Mouse (Mus musculus) c-Kit-negative CD71-positive TER-119-positive erythroid progenitor cells, embryonic 14.5 days (primary cell): ENCODE measurements around the gene Pdgfc.
"Not testable (repeated sequence)": the region's sequence is repeated elsewhere in the genome, so short reads cannot be mapped to it uniquely, and the experiment has no call there.

Source experiments
- DNase-seq: peaks from one replicate; pipeline ENCODE4 v3.0.0-alpha.2; 2013; ENCODE audit warnings: low read depth, low spot score

Pdgfc gene

DNA sequence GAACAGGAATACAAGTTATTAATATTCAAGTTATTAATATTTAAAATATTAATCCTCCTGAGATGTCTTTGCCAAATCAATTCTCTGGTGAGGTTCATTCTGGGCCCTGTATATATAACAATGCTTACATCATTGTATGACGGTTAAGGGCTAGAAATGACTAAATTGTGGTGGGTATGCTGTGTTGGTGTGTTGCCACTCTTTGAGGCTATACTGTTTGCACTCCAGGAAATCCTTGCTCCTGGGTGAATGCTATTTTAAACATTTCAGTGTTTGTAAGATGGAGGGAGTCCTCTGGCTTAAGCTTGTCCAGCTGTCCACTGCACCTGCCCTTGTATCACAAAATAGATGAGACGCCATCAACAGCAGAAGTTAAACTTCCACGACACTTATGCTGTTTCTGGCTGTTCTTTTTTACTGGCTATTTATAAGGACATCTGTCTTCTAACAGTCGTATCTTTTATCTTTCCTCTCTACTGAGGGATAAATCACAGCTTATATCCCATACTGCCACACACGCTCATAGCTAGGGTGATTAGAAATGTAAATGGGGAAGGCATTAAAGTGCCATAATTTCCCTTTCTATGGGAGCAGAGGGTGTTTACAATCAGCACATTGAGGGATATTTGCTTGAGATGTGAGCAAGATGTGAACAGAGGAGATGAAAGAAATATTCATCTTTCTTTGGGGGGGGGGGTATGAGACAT lies 9.3 kb downstream of the Pdgfc start:
- no peak for DNase-seq

- no peak for DNase-seq
These were observed 10.7 kb downstream of the Pdgfc start for GRCm38 (mm10) chr3:81046652-81047607.

DNA sequence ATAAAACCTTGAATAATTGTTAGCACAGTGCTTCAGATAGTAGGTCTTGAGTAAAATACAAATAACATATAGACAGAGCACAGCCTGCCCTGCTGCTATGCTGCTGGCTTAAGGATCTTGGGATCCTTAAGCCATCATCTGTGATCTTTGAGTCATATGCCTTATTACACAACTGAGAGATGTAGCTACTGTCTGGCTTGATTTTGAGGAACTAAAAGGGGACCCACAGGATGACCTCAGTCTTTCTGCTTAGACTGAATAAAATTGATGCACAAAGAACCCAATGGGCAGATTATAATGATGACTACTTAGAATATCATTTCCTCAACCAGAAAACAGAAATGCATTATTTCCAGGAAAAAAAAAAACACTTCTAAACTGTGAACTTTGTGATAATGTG lies 15.3 kb downstream of the Pdgfc start:
- DNase-seq, result no peak

GRCm38 (mm10) chr3:81052422-81052821 lies 16.2 kb downstream of the Pdgfc start:
- DNase-seq, result no peak

DNA sequence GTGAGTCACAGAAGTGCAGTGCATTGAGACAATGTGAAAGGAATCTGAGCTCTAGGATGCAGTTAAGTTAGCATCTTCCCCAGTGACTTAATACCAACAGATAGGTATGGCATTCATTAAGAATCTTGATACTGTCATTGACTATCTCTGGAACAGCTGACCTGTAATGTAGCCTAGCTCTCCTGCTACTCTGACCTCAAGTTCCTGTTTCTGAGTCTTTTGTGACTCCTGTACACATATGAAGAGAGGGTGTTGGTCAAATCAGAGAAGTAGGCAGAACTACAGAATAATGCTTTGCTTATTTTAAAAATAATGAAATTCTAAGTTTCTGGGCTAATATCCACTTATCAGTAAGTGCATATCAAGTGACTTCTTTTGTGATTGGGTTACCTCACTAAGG lies 17.9 kb downstream of the Pdgfc start:
- DNase-seq, result no peak

GRCm38 (mm10) chr3:81057719-81058118 lies 21.5 kb downstream of the Pdgfc start:
- DNase-seq, result no peak

GRCm38 (mm10) chr3:81058527-81059031 lies 22.4 kb downstream of the Pdgfc start:
- DNase-seq, result no peak

DNA sequence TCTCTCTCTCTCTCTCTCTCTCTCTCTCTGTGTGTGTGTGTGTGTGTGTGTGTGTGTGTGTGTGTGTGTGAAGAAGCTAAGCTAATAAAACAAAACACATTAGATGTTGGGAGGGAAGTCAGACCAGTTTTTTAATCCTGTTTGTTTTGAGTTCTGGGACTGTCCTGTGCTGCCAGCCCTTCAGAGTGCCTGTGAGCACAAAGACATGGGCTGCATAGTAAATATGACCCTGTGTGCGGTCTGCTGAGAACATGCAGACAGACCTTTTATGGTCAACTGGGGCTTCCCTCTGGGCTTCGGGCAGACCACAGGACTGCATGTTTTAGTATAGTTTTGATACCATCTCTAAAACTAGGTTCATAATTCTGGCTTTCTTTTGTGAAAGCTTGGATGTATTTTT lies 32.3 kb downstream of the Pdgfc start:
- DNase-seq, result no peak

DNA sequence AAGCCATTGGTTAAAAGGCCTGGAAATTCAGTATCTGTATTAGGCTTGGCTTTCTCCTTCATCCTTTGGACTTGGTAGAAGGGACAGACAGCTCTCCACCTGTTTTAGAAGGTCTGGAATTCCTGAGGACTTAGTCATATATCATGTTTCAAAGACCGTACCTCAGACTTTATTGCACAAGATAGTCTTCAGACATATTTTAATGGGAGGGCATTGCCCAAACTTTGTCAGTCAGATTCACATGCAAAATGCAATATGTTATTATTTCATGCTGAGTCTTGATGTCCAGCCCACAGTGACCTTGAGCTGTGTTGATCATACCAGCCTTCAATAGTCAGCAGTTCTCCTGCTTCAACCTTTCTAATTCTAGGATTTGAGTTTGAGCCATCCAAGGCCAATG lies 64.9 kb downstream of the Pdgfc start:
- no peak for DNase-seq

- DNase-seq, result no peak
These were observed 66.1 kb downstream of the Pdgfc start for GRCm38 (mm10) chr3:81102158-81102876.

DNA sequence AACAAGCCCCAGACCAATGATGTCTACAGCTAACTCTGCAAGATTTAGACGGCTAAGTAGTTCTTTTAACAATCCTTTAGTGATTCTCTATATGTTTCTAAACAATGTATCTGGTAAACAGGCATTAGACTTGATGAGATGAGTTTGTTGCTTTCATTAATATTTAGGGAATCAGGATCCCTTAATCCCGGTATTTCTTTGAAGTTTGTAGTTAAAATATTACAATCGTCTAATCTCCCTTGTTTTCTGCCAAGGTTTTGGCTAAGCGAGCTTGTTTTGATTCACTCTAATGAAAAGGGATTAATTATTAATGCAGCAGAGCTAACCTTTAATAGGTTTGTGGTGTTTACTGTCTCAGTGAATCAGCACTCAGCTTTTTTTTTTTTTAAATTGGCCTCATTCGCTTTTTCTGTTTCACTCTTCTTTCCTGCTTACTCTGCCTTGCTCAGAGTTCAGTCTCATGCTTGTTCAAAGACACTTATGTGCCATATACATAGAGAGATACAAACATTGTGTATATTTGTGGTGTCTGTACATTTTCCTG lies 66.7 kb downstream of the Pdgfc start:
- DNase-seq, result no peak

- no peak for DNase-seq
These were observed 71.3 kb downstream of the Pdgfc start for GRCm38 (mm10) chr3:81107515-81107914.

DNA sequence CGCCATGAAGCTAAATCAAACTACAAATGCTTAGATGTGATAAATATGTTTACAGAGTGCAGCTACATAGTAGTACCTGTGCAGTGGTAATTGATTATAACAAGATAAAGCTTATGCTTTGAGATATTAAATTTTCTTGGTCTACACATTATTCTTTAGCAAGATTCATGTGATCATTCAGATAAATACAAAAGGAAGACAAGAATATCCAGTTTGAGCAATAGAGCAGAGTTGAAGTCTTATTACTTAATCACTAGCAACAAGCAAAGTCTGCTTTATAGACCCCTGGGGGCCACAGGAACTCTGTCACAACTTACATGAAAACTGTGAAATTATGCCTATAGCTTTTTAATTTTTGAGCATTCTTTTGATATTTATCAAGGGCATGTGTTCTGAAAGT lies 74.8 kb downstream of the Pdgfc start:
- no peak for DNase-seq

GRCm38 (mm10) chr3:81112892-81113291 lies 76.7 kb downstream of the Pdgfc start:
- DNase-seq, result no peak

DNA sequence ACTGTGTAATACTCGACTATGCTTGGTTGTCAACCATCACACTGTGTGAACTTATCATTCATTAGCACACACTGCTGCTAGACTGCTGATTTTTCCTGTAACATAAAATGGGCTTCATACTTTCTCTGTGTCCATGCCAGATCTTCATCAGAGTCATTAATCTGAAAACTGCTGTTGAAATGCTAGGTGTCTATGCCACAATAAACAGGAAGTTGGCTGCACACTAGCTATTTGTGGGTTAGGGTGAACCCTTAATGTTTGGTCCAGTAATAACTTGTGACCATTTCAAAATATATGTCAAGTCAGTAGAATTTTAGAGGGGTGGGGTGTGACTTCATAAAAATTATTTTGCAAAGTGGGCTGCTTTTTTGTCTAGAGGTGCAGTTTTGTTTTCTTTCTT lies 84.4 kb downstream of the Pdgfc start:
- DNase-seq, result no peak

DNA sequence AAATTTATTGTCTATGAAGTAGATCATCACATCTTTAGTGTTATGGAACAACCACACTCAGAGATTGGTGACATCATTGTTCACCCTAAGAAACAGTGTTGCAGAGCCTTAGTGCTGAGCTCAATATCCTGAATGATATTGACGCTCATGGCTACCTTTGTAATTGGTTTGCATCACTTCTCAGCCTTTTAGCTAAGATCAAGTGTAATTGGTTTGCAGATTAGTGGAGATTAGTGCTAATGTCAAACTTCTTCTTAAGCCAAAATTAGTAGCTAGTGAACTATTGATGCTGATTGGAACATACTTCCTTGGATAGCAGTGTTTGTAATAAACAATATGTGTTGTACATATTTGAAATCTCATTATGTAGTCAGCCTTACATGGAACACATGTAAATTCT lies 85.5 kb downstream of the Pdgfc start:
- no peak for DNase-seq

DNA sequence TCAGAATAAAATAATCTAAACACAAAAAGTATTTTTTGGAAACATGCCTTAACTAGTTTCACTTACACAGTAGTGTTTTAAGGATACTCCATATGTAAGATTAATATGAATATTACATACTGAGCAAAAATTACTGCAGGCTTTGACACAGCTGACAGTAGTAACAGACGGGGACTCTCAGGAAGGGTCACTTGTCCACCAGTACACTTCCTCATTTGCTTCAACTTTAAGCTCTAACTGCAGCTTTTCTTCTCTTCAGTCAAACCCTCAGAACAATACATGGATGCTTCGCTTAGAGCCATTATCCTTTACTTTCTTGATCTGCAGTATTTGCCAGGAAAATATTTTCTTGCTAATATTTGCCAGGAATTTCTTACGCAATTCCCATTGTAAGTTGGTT lies 87.2 kb downstream of the Pdgfc start:
- DNase-seq, result no peak

DNA sequence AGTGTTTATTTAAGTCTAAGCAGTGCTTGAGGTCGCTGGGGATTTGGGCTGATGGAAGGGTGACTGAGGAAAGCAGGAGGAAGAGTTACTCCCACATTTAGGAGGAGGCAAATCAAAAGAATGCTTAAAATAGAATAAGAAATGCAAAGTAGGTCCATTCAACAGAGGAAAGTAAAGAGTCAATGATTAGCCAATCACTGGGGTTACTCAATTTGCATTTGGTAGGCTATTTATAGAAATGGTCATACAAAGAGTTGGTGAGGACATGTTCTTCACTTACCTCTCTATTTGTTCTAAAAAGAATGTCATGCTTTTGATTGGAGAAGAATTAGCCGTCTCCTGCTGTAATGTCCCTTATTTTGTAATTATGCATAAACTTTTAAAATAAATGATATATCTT lies 90.8 kb downstream of the Pdgfc start:
- no peak for DNase-seq

DNA sequence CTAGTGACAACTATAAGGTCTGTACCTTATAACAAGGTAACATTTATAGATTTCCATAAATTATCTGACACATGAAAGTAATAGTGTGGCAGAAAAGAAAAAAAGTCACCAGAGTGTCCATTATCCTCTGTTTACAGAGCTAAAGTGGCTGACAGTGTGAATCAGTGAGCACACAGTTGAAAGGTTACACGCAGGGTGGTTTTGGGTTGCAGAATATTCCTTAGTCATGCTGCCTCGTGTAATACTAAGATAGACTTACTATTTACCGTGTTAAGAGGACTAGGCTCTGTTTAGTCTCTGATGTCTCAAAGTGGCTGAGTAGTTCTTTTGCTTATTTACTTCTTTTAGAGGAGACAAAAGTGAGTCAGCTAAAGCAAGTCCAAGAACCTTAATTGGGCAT lies 100.8 kb downstream of the Pdgfc start:
- DNase-seq, result no peak

GRCm38 (mm10) chr3:81138030-81138429 lies 101.8 kb downstream of the Pdgfc start:
- DNase-seq, result not testable (repeated sequence)

DNA sequence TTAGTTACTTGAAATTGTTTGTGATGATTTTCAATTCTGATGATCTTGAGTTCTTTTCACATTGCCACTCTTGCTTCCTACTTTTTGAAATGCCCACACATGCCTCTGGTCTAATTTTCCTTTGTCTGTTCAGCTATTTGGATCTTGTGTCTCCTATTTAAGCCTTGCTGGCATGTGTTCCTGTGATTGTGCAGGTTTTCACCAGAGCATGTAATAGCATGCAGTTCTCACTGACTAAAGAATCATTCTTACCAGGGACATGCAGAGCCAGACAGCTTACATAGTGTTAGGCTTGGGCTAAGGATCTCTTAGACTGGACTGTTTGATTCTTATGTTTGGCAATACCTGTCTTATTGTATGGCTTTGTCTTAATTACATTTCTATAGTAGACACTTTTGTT lies 107.5 kb downstream of the Pdgfc start:
- no peak for DNase-seq

DNA sequence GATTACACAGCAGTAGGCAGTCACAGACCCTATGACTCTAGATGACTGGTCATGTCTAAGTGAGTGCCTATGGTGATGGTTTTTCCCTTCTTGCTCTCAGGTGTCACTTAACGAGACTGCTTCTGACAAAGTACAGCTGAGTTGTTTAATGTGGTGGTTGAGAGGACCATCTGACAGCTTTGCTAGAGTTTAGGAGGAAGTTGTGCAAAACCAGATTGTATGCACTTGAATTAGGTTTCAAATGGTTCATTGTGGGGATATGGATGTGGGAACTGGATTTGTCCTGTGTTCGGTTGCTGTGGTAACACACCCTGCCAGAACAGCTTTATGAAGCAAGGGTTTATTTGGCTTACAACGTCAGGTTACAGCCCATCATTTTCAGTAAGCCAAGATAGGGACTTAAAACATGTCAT lies 112.9 kb downstream of the Pdgfc start:
- no peak for DNase-seq
